Mouse (Mus musculus) limb, embryonic 13.5 days (tissue): ENCODE results near the gene Cstf3. TPM values are rescaled to one million over a fixed set of nuclear protein-coding genes. Genes with fewer than 3 reads are reported as not detected.

Experiments
- ATAC-seq: fragments of 200-750 bp; cut with Nextera tagmentation; 2 replicates; pipeline ENCODE4 v1.8.0; 2017; ENCODE audit warnings: low read depth, moderate number of reproducible peaks, moderate TSS enrichment; ENCODE audit not compliant: low FRiP score
- H3K27ac ChIP-seq: fragments of 300-500 bp; sonication (generic); 2 replicates; pipeline ENCODE4 v1.5.1; 2015; ENCODE audit warnings: inconsistent platforms, mild to moderate bottlenecking, moderate library complexity
- H3K27me3 ChIP-seq: fragments of 300-500 bp; sonication (generic); 2 replicates; pipeline ENCODE4 v1.6.1; 2015; ENCODE audit warnings: mild to moderate bottlenecking, inconsistent platforms
- H3K36me3 ChIP-seq: fragments of 300-500 bp; sonication (generic); 2 replicates; pipeline ENCODE4 v1.6.1; 2015; ENCODE audit warnings: inconsistent platforms, mild to moderate bottlenecking, moderate library complexity
- H3K4me1 ChIP-seq: fragments of 300-500 bp; sonication (generic); 2 replicates; pipeline ENCODE4 v1.6.1; 2015; ENCODE audit warnings: inconsistent platforms
- H3K4me2 ChIP-seq: fragments of 300-500 bp; sonication (generic); replicated peaks from 2 replicates; pipeline ENCODE4 v1.6.1; 2015; ENCODE audit warnings: inconsistent platforms, mild to moderate bottlenecking, moderate library complexity
- H3K4me3 ChIP-seq: fragments of 300-500 bp; sonication (generic); 2 replicates; pipeline ENCODE4 v1.5.1; 2015; ENCODE audit warnings: moderate library complexity, mild to moderate bottlenecking, inconsistent platforms
- H3K9ac ChIP-seq: fragments of 300-500 bp; sonication (generic); 2 replicates; pipeline ENCODE4 v1.6.1; 2015; ENCODE audit warnings: mild to moderate bottlenecking, inconsistent platforms
- H3K9me3 ChIP-seq: fragments of 300-500 bp; sonication (generic); 2 replicates; pipeline ENCODE4 v1.6.1; 2016; ENCODE audit warnings: inconsistent platforms
- WGBS: fragments of 180-500 bp; shearing (Covaris S2); methylation state at CpG from one replicate; pipeline ENCODE4 v1.1.7; 2015; 5-methylcytosine and 5-hydroxymethylcytosine counted together
- polyA plus RNA-seq: library from polyadenylated mRNA; unstranded; fragments of >200 nt; fragmentation: Nextera tagmentation; extraction: Ambion mirVana; gene quantifications from 2 replicates; pipeline ENCODE4 v1.2.1, GENCODE M21; 2015

The Cstf3 gene
- polyA plus RNA-seq, 1 experiment from 2014 or later = 85.8 TPM

DNA sequence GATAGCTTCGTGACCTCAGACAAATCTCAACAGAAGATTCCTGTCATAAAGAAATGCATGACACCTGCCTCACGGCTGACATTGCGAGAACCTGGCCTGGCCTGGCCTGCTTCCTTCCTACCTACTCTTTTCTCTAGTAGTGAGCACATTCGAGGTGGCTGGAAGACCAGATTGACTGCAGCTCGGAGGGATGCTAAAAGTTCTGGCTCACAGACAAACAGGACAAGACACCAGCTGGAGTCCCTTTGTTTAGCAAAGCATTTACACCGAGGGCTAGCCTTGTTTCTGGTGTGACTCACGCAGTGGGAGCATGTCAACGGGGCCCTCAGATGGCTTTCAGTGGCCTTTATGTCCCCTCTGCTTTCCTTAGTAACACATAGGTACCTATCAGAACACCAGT is 98.4 kb downstream of the Cstf3 start:
- no peak overlapping the region for H3K4me2 ChIP-seq
- no peaks in the 10 kb centered on the region for H3K9me3 ChIP-seq
- peaks cover 11% of the 10 kb centered on the region for H3K36me3 ChIP-seq
- ATAC-seq = no peak
- H3K9ac ChIP-seq = no peak overlapping the region
- H3K27me3 ChIP-seq = no peaks in the 10 kb centered on the region
- no peak overlapping the region for H3K27ac ChIP-seq
- 83% methylated on average over 8 of the region's 8 CpGs for WGBS
- H3K4me1 ChIP-seq = 0 out of 2 replicates have a peak, but pooled peaks cover 4% of the 10 kb centered on the region
- no peak overlapping the region for H3K4me3 ChIP-seq

DNA sequence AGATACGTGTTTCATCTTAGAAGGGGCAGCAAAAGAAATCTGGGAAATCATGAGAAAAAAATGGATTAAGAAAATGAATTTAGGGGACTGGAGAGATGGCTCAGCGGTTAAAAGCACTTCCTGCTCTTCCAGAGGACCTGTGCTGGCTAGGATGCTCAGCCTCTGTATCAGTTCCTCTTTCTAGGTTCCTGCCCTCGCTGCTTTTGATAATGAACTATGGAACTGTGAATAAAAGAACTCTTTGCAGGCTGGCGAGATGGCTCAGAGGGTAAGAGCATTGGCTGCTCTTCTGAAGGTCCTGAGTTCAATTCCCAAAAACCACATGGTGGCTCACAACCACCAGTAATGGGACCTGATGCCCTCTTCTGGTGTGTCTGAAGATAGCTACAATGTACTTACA is 100.4 kb downstream of the Cstf3 start:
- H3K4me2 ChIP-seq = no peak overlapping the region
- WGBS = 82% methylated on average over 4 of the region's 4 CpGs
- H3K9me3 ChIP-seq = no peaks in the 10 kb centered on the region
- no peak overlapping the region for H3K27ac ChIP-seq
- no peaks in the 10 kb centered on the region for H3K4me1 ChIP-seq
- ATAC-seq = no peak
- no peak overlapping the region for H3K4me3 ChIP-seq
- peaks cover 3% of the 10 kb centered on the region; the same call in 1 of the 2 replicates for H3K36me3 ChIP-seq
- no peaks in the 10 kb centered on the region for H3K27me3 ChIP-seq
- no peak overlapping the region for H3K9ac ChIP-seq

DNA sequence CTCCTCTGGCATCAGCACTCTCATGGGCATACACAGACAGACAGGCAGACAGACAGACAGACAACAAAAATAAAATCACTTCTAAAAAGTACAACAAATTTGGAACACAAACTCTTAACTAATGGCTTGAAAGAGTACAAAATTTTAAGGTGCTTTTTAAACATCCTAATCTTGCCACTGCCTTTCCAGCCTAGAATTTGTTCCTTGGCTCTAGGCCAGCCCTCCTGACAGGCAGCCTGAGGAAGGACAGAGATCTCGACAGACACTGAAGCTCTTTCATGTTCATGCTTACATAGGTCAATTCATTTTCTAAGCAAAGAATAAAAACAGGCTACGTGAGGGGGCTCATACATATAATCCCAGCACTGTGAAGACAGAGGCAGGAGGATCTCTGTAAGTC is 102.2 kb downstream of the Cstf3 start:
- no peak for ATAC-seq
- no peak overlapping the region for H3K9ac ChIP-seq
- H3K4me2 ChIP-seq = no peak overlapping the region
- H3K36me3 ChIP-seq = peaks cover 8% of the 10 kb centered on the region
- 75% methylated on average over 2 of the region's 2 CpGs for WGBS
- H3K27me3 ChIP-seq = no peaks in the 10 kb centered on the region
- no peak overlapping the region for H3K4me3 ChIP-seq
- no peaks in the 10 kb centered on the region for H3K9me3 ChIP-seq
- no peaks in the 10 kb centered on the region for H3K4me1 ChIP-seq
- H3K27ac ChIP-seq = no peak overlapping the region

DNA sequence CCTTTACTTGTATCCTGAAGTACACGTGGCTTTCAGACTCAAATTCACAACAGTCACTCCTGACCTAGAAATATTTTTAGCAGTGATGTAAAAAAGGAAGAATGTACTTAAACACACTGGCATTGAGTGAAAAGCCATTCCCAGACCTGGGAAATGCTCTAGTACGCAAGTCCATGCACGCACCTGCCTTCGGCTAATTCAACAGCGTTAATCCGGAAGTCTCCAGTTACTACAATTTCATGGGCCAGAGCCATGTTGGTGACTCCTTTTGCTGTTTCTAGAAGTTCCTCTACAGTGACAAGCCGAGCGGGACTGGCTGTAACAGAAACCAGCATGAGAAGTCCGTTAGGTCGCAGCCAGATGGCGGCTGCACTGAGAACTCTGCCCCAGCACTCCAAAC is 109.3 kb downstream of the Cstf3 start:
- Histone ChIP-seq H3K9ac (no peak overlapping the region), H3K4me1 (no peaks in the 10 kb centered on the region), H3K27me3 (no peaks in the 10 kb centered on the region), H3K36me3 (peaks cover 17% of the 10 kb centered on the region), H3K4me2 (no peak overlapping the region), H3K27ac (no peak overlapping the region), H3K9me3 (no peaks in the 10 kb centered on the region), H3K4me3 (no peak overlapping the region)
- WGBS = 52% methylated on average over 11 of the region's 11 CpGs
- ATAC-seq = peak; percentile 36; the same call in 1 of the 2 replicates

- no peak overlapping the region for H3K27ac ChIP-seq
These were observed 112.8 kb downstream of the Cstf3 start for GRCm38 (mm10) chr2:104703158-104703557.

GRCm38 (mm10) chr2:104704355-104704754 is 114.0 kb downstream of the Cstf3 start:
- WGBS = 85% methylated on average over 3 of the region's 3 CpGs
- H3K27ac ChIP-seq = no peak overlapping the region
- no peak for ATAC-seq
- H3K4me1 ChIP-seq = peaks cover 14% of the 10 kb centered on the region
- no peak overlapping the region for H3K9ac ChIP-seq
- H3K9me3 ChIP-seq = no peaks in the 10 kb centered on the region
- no peak overlapping the region for H3K4me3 ChIP-seq
- H3K36me3 ChIP-seq = peaks cover 28% of the 10 kb centered on the region
- no peak overlapping the region for H3K4me2 ChIP-seq
- no peaks in the 10 kb centered on the region for H3K27me3 ChIP-seq

More at GRCm38 (mm10) chr2:104703158-104703557, 112.8 kb downstream of the Cstf3 start:
- Histone ChIP-seq H3K36me3 (peaks cover 24% of the 10 kb centered on the region), H3K4me3 (no peak overlapping the region), H3K9me3 (no peaks in the 10 kb centered on the region), H3K9ac (no peak overlapping the region), H3K27me3 (no peaks in the 10 kb centered on the region), H3K4me1 (peaks cover 14% of the 10 kb centered on the region), H3K4me2 (no peak overlapping the region)
- WGBS = 79% methylated on average over 3 of the region's 3 CpGs
- no peak for ATAC-seq

DNA sequence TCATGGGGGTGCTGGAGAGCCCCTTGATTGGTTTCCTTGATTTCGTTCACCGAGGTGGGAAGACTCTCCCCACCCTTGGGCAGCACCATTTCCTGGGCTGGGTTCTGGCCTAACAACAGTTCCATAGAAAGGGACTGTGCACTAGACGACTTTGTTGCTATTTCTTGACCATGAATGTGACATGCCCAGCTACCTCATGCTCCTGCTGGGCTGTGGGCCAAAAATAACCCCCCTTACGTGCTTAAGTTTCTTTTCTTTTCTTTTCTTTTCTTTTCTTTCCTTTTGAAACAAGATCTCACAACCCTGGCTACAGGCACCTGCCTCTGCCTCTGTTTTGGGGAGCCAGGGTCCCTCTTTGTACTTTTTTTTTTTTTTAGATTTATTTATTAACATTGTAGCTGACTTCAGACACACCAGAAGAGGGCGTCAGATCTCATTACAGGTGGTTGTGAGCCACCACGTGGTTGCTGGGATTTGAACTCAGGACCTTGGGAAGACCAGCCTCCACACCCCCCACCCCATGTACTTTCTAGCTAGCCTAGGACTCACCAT is 119.5 kb downstream of the Cstf3 start:
- Histone ChIP-seq H3K9ac (no peak overlapping the region), H3K27me3 (peaks cover 4% of the 10 kb centered on the region), H3K9me3 (no peaks in the 10 kb centered on the region), H3K36me3 (peaks cover 20% of the 10 kb centered on the region), H3K4me2 (no peak overlapping the region), H3K27ac (no peak overlapping the region), H3K4me3 (no peak overlapping the region), H3K4me1 (peaks cover 30% of the 10 kb centered on the region)
- ATAC-seq = no peak
- WGBS = 65% methylated on average over 6 of the region's 6 CpGs

- peaks cover 4% of the 10 kb centered on the region for H3K27me3 ChIP-seq
- H3K36me3 ChIP-seq = peaks cover 14% of the 10 kb centered on the region
- peak overlapping the region; percentile 70 for H3K4me2 ChIP-seq
- H3K9me3 ChIP-seq = no peaks in the 10 kb centered on the region
- H3K9ac ChIP-seq = peak overlapping the region; percentile 86
- peaks cover 27% of the 10 kb centered on the region for H3K4me1 ChIP-seq
- 28% methylated on average over 6 of the region's 6 CpGs for WGBS
- peak overlapping the region; percentile 75 for H3K4me3 ChIP-seq
- no peak for ATAC-seq
- H3K27ac ChIP-seq = 0 out of 2 replicates have a peak overlapping the region, but pooled peaks have one; percentile 87
These were observed 120.5 kb downstream of the Cstf3 start for GRCm38 (mm10) chr2:104710670-104711370.

DNA sequence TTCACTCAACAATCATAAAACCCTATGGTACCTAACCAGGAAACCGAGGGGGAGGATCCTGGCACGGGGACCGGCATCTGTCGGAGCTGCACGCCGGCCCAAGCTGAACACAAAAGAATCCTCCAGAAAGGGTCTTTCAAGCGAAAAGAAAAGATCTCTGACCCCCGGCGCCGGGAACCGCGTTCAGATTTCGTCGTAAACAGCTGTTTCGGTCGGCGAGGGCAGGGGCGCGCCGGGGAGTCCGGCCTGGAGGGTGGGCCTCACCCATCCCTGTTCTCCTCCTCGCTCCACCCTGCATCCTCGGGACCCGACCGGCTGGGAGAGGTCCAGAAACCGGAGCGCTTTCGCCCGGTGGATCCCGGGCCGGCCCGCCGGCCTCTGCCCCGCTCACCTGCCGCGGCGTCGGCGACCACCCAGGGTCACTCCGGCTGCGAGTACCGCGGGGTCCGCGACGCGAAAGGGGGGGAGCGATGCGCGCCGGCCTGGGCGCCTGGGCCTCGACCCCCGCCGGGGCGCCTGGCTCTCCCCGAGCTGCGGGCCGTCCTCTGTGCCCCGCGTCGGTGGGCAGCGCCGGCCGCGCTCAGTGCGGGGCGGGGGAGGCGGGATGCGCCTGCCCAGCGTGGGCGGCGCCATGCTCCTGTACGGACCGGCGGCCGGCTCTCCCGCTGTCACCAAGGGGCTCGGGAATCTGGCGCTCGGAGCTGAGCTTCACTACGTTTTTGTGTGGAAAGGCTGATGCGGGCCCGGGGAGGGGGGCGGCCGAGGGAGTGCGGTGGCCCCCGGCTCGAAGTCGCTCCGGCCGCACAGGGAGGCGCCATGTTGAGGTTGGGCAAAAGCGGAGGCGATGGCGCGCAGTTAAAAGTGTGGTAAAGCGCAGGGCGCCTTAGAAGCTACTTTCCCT is 121.5 kb downstream of the Cstf3 start, which contains the start of gene Tcp11l1:
Gene Tcp11l1, minus strand, starts transcription at position 585 of the 901 bp plus-strand sequence.
- WGBS = under 1% methylated on average over 70 of the region's 99 CpGs
- H3K4me2 ChIP-seq = peak within 1 kb of the TSS; percentile 70
- peak; percentile 88 for ATAC-seq
- peak within 1 kb of the TSS; percentile 86 for H3K9ac ChIP-seq
- no peaks in the 10 kb centered on the region for H3K9me3 ChIP-seq
- H3K4me3 ChIP-seq = peak within 1 kb of the TSS; percentile 75
- peak within 1 kb of the TSS; percentile 87 for H3K27ac ChIP-seq
- H3K4me1 ChIP-seq = peaks cover 17% of the 10 kb centered on the region
- peaks cover 9% of the 10 kb centered on the region; the same call in 1 of the 2 replicates for H3K36me3 ChIP-seq
- H3K27me3 ChIP-seq = peaks cover 4% of the 10 kb centered on the region

DNA sequence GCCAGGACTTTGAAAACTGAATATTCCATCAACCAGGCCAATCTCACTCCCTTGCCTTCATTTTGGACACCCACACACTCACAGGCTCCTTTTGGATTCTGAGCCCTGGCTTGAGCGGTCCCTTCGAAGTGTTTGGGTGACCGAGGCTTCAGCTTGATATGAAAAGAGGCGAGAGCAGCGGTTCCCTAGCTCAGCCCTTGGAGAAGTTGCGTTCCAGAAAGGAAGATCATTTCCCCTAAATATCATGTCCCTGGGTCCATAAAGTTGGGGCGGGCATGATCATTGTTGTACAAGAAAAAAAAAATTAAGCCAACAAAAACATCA is 122.1 kb downstream of the Cstf3 start:
- H3K4me3 ChIP-seq = peak overlapping the region; percentile 75
- WGBS = 5% methylated on average over 7 of the region's 7 CpGs
- ATAC-seq = 0 out of 2 replicates have a peak, but pooled peaks have one; percentile 13
- H3K9ac ChIP-seq = peak overlapping the region; percentile 86
- peak overlapping the region; percentile 70 for H3K4me2 ChIP-seq
- H3K4me1 ChIP-seq = peaks cover 16% of the 10 kb centered on the region
- H3K27ac ChIP-seq = peak overlapping the region; percentile 87
- H3K9me3 ChIP-seq = no peaks in the 10 kb centered on the region
- H3K36me3 ChIP-seq = peaks cover 9% of the 10 kb centered on the region; the same call in 1 of the 2 replicates
- peaks cover 4% of the 10 kb centered on the region for H3K27me3 ChIP-seq

GRCm38 (mm10) chr2:104714254-104714691 is 124.0 kb downstream of the Cstf3 start:
- ATAC-seq = no peak

More at GRCm38 (mm10) chr2:104714254-104714691, 124.0 kb downstream of the Cstf3 start:
- no peak overlapping the region for H3K27ac ChIP-seq
- H3K36me3 ChIP-seq = no peaks in the 10 kb centered on the region
- H3K4me2 ChIP-seq = no peak overlapping the region
- H3K4me3 ChIP-seq = no peak overlapping the region
- H3K9ac ChIP-seq = no peak overlapping the region
- H3K27me3 ChIP-seq = peaks cover 4% of the 10 kb centered on the region
- peaks cover 16% of the 10 kb centered on the region for H3K4me1 ChIP-seq
- no peaks in the 10 kb centered on the region for H3K9me3 ChIP-seq
- 37% methylated on average over 15 of the region's 15 CpGs for WGBS
